Mouse (Mus musculus): ENCODE results near the gene Ugt2b37. TPM values are rescaled to one million over a fixed set of nuclear protein-coding genes. Genes with fewer than 3 reads are reported as not detected.
"Not testable (repeated sequence)": the region's sequence is repeated elsewhere in the genome, so short reads cannot be mapped to it uniquely, and the experiment has no call there.

Gene Ugt2b37
- not detected in 2 replicates for total RNA-seq (2015)
- total RNA-seq (2017) = not detected in 2 replicates

- ATAC-seq (ENCODE audit: poor library complexity, severe bottlenecking) = not testable (repeated sequence)
Observed at GRCm38 (mm10) chr5:87254676-87255075, at the start of gene Ugt2b37. Ugt2b37 (minus strand) TSS chr5:87254804.

- not testable (repeated sequence) for ATAC-seq (ENCODE audit: poor library complexity, severe bottlenecking)
Observed at GRCm38 (mm10) chr5:87286180-87286579, 31.6 kb upstream of the Ugt2b37 start.

- not testable (repeated sequence) for ATAC-seq (ENCODE audit: poor library complexity, severe bottlenecking)
Observed at GRCm38 (mm10) chr5:87275986-87276385, 21.4 kb upstream of the Ugt2b37 start.

GRCm38 (mm10) chr5:87275581-87275980, 21.0 kb upstream of the Ugt2b37 start:
- ATAC-seq (ENCODE audit: poor library complexity, severe bottlenecking) = no peak

- ATAC-seq (ENCODE audit: poor library complexity, severe bottlenecking) = no peak
Observed at GRCm38 (mm10) chr5:87255831-87256230, 1.2 kb upstream of the Ugt2b37 start.

- ATAC-seq (ENCODE audit: poor library complexity, severe bottlenecking) = not testable (repeated sequence)
Observed at GRCm38 (mm10) chr5:87242140-87242539, 12.5 kb downstream of the Ugt2b37 start.

- ATAC-seq (ENCODE audit: poor library complexity, severe bottlenecking) = not testable (repeated sequence)
Observed at GRCm38 (mm10) chr5:87196430-87196829, 58.2 kb downstream of the Ugt2b37 start.

Other genes starting within 250 kb of the Ugt2b37 start
- not detected in 2 replicates for gene Ugt2b36, start 162.2 kb downstream of the Ugt2b37 start, total RNA-seq (2015)
- gene Ugt2b36, start 162.2 kb downstream of the Ugt2b37 start, total RNA-seq (2017) = not detected in 2 replicates
- not detected in 2 replicates for gene Ugt2b5, start 114.5 kb downstream of the Ugt2b37 start, total RNA-seq (2015)
- not detected in 2 replicates for gene Ugt2b5, start 114.5 kb downstream of the Ugt2b37 start, total RNA-seq (2017)
- gene Ugt2a3, start 82.4 kb upstream of the Ugt2b37 start, total RNA-seq (2015) = not detected in 2 replicates
- not detected in 2 replicates for gene Ugt2a3, start 82.4 kb upstream of the Ugt2b37 start, total RNA-seq (2017)
- not detected in 2 replicates for gene Ugt2b38, start 169.4 kb upstream of the Ugt2b37 start, total RNA-seq (2015)
- not detected in 2 replicates for gene Ugt2b38, start 169.4 kb upstream of the Ugt2b37 start, total RNA-seq (2017)
- not detected in 2 replicates for gene Ugt2a2, start 227.5 kb upstream of the Ugt2b37 start, total RNA-seq (2015)
- gene Ugt2a2, start 227.5 kb upstream of the Ugt2b37 start, total RNA-seq (2017) = not detected in 2 replicates
- gene Gm43638, start 232.0 kb upstream of the Ugt2b37 start, total RNA-seq (2015) = not detected in 2 replicates
- gene Gm43638, start 232.0 kb upstream of the Ugt2b37 start, total RNA-seq (2017) = not detected in 2 replicates
- gene Ugt2a1, start 236.1 kb upstream of the Ugt2b37 start, total RNA-seq (2015) = not detected in 2 replicates
- gene Ugt2a1, start 236.1 kb upstream of the Ugt2b37 start, total RNA-seq (2017) = not detected in 2 replicates